Mouse (Mus musculus): ENCODE data around the gene Mad1l1. TPM values are rescaled to one million over a fixed set of nuclear protein-coding genes. Genes with fewer than 3 reads are reported as not detected.
"Not testable (repeated sequence)": the region's sequence is repeated elsewhere in the genome, so short reads cannot be mapped to it uniquely, and the experiment has no call there.

Mad1l1 gene
- polyA plus RNA-seq, 1 experiment: 51.5 TPM

DNA sequence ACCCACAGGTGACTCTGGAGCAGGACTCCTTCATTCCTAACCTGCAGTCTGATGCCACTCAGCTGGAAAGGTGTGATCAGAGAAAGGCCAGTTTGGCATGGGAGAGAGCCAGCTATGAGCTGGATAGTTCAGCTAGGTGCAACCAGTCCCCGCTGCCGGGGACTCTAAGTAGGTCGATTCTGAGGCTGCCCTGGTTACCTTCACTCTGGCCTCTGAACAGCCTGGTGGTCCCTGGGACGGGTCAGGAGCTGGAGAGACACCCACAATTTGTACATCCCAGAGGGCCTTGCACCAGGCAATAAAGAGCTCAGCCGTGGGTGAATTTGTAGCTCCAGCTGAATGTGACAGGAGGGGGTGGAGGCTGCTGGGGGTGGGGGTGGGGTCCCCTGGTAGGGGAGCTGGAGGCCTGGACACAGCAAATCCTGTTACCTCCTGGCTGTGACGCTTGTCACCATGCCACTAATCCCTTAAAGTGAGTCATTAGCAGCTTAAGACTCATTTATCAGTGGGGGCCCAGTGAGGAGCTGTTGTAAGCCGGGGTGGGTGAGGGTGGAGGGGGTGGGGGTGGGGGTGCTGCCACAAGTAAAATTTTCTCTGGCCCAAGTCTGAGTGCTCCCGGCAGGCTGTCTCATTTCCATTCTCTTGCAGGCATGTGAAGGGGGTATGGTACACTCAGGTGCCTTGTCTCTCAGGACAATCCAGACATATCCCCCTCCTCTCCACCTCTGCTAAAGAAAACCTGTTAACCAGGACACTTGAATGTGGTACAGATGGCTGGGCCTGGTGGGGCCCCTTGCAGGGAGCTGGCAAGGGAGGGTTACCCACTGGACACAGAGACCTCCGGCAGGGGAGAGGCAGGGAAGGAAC, 313.5 kb downstream of the Mad1l1 start:
- no peak for TF ChIP-seq MAX (IDR thresholded peaks at IDR 0.05)
- TF ChIP-seq USF1 (IDR thresholded peaks at IDR 0.05; ENCODE audit: low read depth): no peak
- TF ChIP-seq CTCF (IDR thresholded peaks at IDR 0.05; ENCODE audit: control insufficient read depth, insufficient read depth, insufficient read length): no peak
- TF ChIP-seq CEBPB (IDR thresholded peaks at IDR 0.05; ENCODE audit: low read depth): no peak
- TF ChIP-seq FOSL1 (IDR thresholded peaks at IDR 0.05; ENCODE audit: insufficient read depth, low read length, poor library complexity, severe bottlenecking): no peak
- TF ChIP-seq MYOD1 (IDR thresholded peaks at IDR 0.05; ENCODE audit: control insufficient read depth, insufficient read length, low read depth): no peak
- no peak for TF ChIP-seq MYOG (IDR thresholded peaks at IDR 0.05; ENCODE audit: control insufficient read depth, extremely low read depth, insufficient read length)
- no peaks in the 10 kb centered on the region for H3K36me3 ChIP-seq (ENCODE audit: control insufficient read depth, insufficient read depth)
- no peak overlapping the region for H3ac ChIP-seq (ENCODE audit: control insufficient read depth, insufficient read length, low read depth)
- no peaks in the 10 kb centered on the region for H3K79me3 ChIP-seq (ENCODE audit: low read depth)
- no peaks in the 10 kb centered on the region for H3K79me2 ChIP-seq (ENCODE audit: control insufficient read depth, insufficient read depth)
- H3K27me3 ChIP-seq (ENCODE audit: control insufficient read depth, insufficient read depth, insufficient read length): no peaks in the 10 kb centered on the region
- no peak overlapping the region for H3K4me3 ChIP-seq (ENCODE audit: insufficient read depth, poor library complexity, severe bottlenecking)

DNA sequence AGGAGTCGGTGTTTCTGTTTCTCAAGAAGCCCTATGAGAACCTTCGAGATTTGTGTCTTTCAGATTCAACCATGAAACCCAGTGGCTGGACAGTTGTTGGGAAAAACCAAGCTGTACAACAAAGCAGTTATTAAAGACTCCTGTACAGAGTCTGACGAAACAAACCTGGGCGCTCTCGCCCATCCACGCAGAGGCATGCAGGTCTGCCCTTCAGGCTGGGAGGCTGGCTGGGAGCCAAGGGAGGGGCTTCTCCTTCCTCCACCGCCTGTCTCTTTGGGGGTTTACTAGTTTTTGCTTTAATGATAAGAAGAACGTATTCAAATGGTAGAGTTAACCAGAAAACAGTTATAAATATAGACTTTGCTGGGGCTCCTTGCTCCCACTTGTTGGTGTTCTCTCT, 314.5 kb downstream of the Mad1l1 start:
- H3K79me2 ChIP-seq (ENCODE audit: control insufficient read depth, insufficient read depth): no peaks in the 10 kb centered on the region
- H3ac ChIP-seq (ENCODE audit: control insufficient read depth, insufficient read length, low read depth): no peak overlapping the region
- H3K36me3 ChIP-seq (ENCODE audit: control insufficient read depth, insufficient read depth): no peaks in the 10 kb centered on the region
- TF ChIP-seq MYOD1 (IDR thresholded peaks at IDR 0.05; ENCODE audit: control insufficient read depth, insufficient read length, low read depth) (no peak), USF1 (IDR thresholded peaks at IDR 0.05; ENCODE audit: low read depth) (no peak), MYOG (IDR thresholded peaks at IDR 0.05; ENCODE audit: control insufficient read depth, extremely low read depth, insufficient read length) (no peak), FOSL1 (IDR thresholded peaks at IDR 0.05; ENCODE audit: insufficient read depth, low read length, poor library complexity, severe bottlenecking) (no peak), MAX (IDR thresholded peaks at IDR 0.05) (no peak), CEBPB (IDR thresholded peaks at IDR 0.05; ENCODE audit: low read depth) (no peak), CTCF (IDR thresholded peaks at IDR 0.05; ENCODE audit: control insufficient read depth, insufficient read depth, insufficient read length) (no peak)
- H3K4me3 ChIP-seq (ENCODE audit: insufficient read depth, poor library complexity, severe bottlenecking): no peak overlapping the region
- no peaks in the 10 kb centered on the region for H3K79me3 ChIP-seq (ENCODE audit: low read depth)
- H3K27me3 ChIP-seq (ENCODE audit: control insufficient read depth, insufficient read depth, insufficient read length): no peaks in the 10 kb centered on the region

DNA sequence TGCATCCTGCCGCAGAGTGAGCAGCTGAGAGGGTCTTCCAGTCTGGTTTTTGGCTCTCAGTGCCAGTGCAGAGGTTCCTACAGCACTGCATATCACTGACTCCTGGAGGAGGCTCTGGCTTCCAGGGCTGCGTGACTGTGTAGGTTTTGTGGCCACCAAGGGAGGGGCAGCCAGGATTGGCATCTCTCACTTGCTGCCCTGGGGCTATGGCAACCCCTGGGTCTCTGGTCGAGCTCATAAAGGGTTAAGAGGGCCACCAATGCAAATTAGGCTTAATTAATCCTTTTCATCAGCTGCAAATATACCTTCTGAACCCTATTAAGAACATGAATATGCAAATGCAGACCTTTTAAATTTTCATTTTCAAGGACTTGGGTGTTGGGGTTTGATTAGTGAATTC, 318.8 kb downstream of the Mad1l1 start:
- TF ChIP-seq CEBPB (IDR thresholded peaks at IDR 0.05; ENCODE audit: low read depth) (no peak), FOSL1 (IDR thresholded peaks at IDR 0.05; ENCODE audit: insufficient read depth, low read length, poor library complexity, severe bottlenecking) (no peak), USF1 (IDR thresholded peaks at IDR 0.05; ENCODE audit: low read depth) (no peak), CTCF (IDR thresholded peaks at IDR 0.05; ENCODE audit: control insufficient read depth, insufficient read depth, insufficient read length) (no peak), MYOG (IDR thresholded peaks at IDR 0.05; ENCODE audit: control insufficient read depth, extremely low read depth, insufficient read length) (no peak), MAX (IDR thresholded peaks at IDR 0.05) (no peak)
- Histone ChIP-seq H3K79me3 (ENCODE audit: low read depth) (no peaks in the 10 kb centered on the region), H3K4me3 (ENCODE audit: insufficient read depth, poor library complexity, severe bottlenecking) (no peak overlapping the region), H3K79me2 (ENCODE audit: control insufficient read depth, insufficient read depth) (no peaks in the 10 kb centered on the region), H3K27me3 (ENCODE audit: control insufficient read depth, insufficient read depth, insufficient read length) (no peaks in the 10 kb centered on the region), H3K36me3 (ENCODE audit: control insufficient read depth, insufficient read depth) (no peaks in the 10 kb centered on the region), H3ac (ENCODE audit: control insufficient read depth, insufficient read length, low read depth) (no peak overlapping the region)

DNA sequence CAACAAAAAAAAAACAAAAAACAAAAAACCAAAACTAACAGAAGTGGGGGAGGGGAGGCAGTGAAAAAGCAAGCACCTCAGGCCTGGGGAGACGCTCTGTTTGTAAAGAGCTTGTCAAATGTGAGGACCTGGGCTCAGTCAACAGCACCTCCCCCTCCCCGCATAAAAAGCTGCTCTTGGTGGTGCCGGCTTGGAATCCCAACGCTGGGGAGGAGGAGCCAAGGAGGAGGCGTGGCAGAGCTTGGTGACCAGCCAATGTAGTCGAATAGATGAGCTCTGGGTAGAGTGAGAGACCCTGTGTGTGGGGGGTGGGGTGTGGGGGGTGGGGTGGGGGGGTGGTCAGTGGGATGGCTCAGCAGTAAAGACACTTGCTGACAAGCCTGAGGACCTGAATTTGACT, 322.4 kb downstream of the Mad1l1 start:
- no peak for TF ChIP-seq CEBPB (IDR thresholded peaks at IDR 0.05; ENCODE audit: low read depth)
- TF ChIP-seq MYOG (IDR thresholded peaks at IDR 0.05; ENCODE audit: control insufficient read depth, extremely low read depth, insufficient read length): no peak
- no peak for TF ChIP-seq MYOD1 (IDR thresholded peaks at IDR 0.05; ENCODE audit: control insufficient read depth, insufficient read length, low read depth)
- TF ChIP-seq FOSL1 (IDR thresholded peaks at IDR 0.05; ENCODE audit: insufficient read depth, low read length, poor library complexity, severe bottlenecking): no peak
- no peak for TF ChIP-seq CTCF (IDR thresholded peaks at IDR 0.05; ENCODE audit: control insufficient read depth, insufficient read depth, insufficient read length)
- TF ChIP-seq USF1 (IDR thresholded peaks at IDR 0.05; ENCODE audit: low read depth): no peak
- no peak for TF ChIP-seq MAX (IDR thresholded peaks at IDR 0.05)
- no peaks in the 10 kb centered on the region for H3K36me3 ChIP-seq (ENCODE audit: control insufficient read depth, insufficient read depth)
- H3ac ChIP-seq (ENCODE audit: control insufficient read depth, insufficient read length, low read depth): no peak overlapping the region
- H3K79me3 ChIP-seq (ENCODE audit: low read depth): no peaks in the 10 kb centered on the region
- H3K27me3 ChIP-seq (ENCODE audit: control insufficient read depth, insufficient read depth, insufficient read length): no peaks in the 10 kb centered on the region
- no peak overlapping the region for H3K4me3 ChIP-seq (ENCODE audit: insufficient read depth, poor library complexity, severe bottlenecking)
- no peaks in the 10 kb centered on the region for H3K79me2 ChIP-seq (ENCODE audit: control insufficient read depth, insufficient read depth)

DNA sequence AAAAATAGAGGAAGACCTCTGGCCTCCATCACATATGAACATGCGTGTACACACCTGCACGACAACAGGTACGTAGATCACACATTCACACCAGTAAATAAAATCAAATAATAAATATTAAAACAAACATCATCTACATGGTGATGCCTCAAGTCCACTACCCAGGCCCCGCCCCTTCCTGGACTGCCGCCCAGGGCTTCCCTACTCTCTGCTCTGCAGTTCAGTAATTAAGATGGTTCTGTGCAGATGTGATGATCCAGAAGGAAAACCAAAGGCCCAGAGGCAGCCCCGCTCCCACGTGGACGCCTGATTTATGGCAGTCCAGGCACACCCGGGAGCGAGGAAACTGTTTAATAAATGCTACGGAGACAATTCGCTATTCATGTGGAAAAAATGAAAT, 323.0 kb downstream of the Mad1l1 start:
- H3K79me3 ChIP-seq (ENCODE audit: low read depth); H3ac ChIP-seq (ENCODE audit: control insufficient read depth, insufficient read length, low read depth); H3K27me3 ChIP-seq (ENCODE audit: control insufficient read depth, insufficient read depth, insufficient read length); H3K79me2 ChIP-seq (ENCODE audit: control insufficient read depth, insufficient read depth); H3K4me3 ChIP-seq (ENCODE audit: insufficient read depth, poor library complexity, severe bottlenecking); H3K36me3 ChIP-seq (ENCODE audit: control insufficient read depth, insufficient read depth): not testable (repeated sequence)

DNA sequence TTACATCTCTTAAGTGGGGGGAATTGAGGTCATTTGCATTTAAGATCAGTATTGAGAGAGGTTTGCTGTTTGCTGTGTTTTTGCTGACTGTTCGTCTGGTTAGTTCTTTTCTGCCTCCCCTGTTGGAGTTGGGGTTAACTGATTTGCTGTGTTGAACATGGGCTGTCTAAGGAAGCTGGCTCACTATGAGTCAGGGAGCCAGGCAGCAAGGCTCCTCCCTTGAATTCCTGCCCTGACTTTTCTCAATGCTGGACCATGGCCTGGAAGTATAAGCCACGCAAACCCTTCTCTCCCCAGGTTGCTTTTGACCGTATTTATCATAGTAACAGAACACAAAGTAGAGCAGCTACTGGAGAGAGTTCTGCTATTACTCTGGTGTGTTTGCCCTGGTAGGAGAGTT, 329.8 kb downstream of the Mad1l1 start:
- Histone ChIP-seq H3K36me3 (ENCODE audit: control insufficient read depth, insufficient read depth) (no peaks in the 10 kb centered on the region), H3ac (ENCODE audit: control insufficient read depth, insufficient read length, low read depth) (no peak overlapping the region), H3K79me3 (ENCODE audit: low read depth) (no peaks in the 10 kb centered on the region), H3K4me3 (ENCODE audit: insufficient read depth, poor library complexity, severe bottlenecking) (no peak overlapping the region), H3K27me3 (ENCODE audit: control insufficient read depth, insufficient read depth, insufficient read length) (no peaks in the 10 kb centered on the region), H3K79me2 (ENCODE audit: control insufficient read depth, insufficient read depth) (no peaks in the 10 kb centered on the region)
- TF ChIP-seq USF1 (IDR thresholded peaks at IDR 0.05; ENCODE audit: low read depth): no peak

Measured in C2C12 (cell line).